Mouse (Mus musculus): ENCODE results near the gene Fam32a. TPM values are rescaled to one million over a fixed set of nuclear protein-coding genes. Genes with fewer than 3 reads are reported as not detected.

Gene Fam32a
- polyA plus RNA-seq (2014; fragmentation: Illumina TruSeq; extraction: RNeasy Lipid Tissue Mini Kit (QIAGEN cat#74804); ENCODE audit: low read depth, low replicate concordance): 15.1 TPM

GRCm38 (mm10) chr8:72219541-72220363, at the start of gene Fam32a:
Fam32a (plus strand) TSS chr8:72219730.

GRCm38 (mm10) chr8:72189417-72190214, 29.9 kb upstream of the Fam32a start, which contains the start of gene Hsh2d:
Hsh2d (plus strand) TSS chr8:72189638.

DNA sequence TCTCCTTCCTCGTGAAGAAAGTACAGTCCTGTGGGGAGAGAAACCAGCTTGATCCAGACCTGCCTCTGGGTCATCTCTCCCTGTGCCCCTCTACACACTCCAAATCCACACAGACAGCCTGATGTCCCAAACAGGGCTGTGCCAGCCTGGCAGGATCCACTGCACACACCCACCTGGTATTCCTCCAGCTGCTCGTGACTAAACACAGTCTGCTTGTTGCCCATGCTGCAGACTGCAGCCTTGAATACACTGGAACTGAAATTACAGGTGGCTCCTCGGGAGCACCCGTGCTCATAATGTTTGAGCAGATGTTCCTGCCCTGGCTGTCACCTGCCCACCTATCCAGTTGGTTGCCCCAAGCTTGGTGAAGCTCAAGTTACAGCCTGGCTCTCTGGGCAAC, 6.8 kb upstream of the Fam32a start, which contains the start of gene Cib3:
TSS of gene Cib3 (minus strand) at position 87 of the 400 bp plus-strand sequence.

DNA sequence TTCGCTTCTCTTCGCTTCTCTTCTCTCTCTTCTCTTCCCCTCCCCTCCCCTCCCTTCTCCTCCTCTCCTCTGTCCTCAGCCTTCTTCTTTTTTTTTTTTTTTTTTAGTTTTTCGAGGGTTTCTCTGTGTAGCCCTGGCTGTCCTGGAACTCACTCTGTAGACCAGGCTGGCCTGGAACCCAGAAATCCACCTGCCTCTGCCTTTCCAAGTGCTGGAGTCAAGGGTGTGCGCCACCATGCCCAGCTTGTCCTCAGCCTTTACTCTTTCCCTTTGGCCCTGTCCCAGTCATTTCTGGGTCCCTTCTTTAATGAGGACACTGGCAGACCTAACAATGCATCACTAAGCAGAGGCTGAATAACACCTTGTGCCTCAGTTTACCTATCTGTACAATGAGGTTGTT, 6.0 kb upstream of the Fam32a start, which contains the start of gene Gm11034:
TSS of gene Gm11034 (minus strand) at position 101 of the 400 bp plus-strand sequence.

DNA sequence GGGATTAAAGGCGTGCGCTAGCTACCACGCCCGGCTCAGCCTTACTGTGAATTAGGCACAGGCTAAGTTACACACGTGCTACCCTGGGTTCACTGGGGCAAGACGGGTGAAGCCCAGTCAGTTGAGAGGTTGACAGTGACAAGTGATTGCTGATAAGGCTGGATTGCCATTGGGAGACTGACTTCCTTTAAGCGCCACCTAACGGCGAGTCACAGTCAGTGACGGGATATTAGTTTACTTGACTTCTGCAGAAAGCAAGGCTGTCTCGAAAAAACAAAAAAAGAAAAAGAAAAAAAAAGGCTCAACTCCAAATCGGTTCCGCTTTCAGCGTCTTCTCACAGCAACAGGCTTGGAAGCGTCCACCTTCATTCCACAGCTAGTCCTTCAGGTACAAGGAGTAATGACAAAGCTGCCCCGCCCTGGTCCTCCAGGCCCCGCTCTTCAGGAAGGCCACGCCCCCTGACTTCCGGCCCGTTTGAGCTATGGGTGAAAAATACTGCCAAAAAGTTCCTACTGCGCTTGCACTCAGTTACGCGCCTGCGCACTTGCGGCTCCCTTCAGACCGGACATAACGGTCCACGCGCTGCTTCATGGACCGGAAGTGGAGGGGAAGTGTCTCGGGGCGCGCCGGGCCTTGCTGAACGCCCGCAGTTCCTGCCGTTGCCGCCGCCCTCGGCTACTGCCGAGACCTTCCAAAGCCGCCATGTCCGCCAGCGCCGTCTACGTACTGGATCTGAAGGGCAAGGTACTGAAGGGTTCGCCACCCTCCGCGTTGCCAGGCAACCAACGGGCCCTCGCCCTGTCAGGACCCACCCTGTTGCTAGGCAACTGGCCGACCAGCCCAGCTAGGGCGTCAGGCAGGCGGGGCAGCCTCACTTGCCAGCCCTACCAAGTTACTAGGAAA, 20.2 kb downstream of the Fam32a start, which contains the start of gene Ap1m1:
TSS of gene Ap1m1 (plus strand) at position 520 of the 904 bp plus-strand sequence.

Other genes starting within 250 kb of the Fam32a start
- not detected for gene Cyp4f18, start 210.1 kb upstream of the Fam32a start, polyA plus RNA-seq (2014; fragmentation: Illumina TruSeq; extraction: RNeasy Lipid Tissue Mini Kit (QIAGEN cat#74804); ENCODE audit: low read depth, low replicate concordance)
- not detected for gene Olfr372, start 178.5 kb upstream of the Fam32a start, polyA plus RNA-seq (2014; fragmentation: Illumina TruSeq; extraction: RNeasy Lipid Tissue Mini Kit (QIAGEN cat#74804); ENCODE audit: low read depth, low replicate concordance)
- gene Olfr373, start 136.6 kb upstream of the Fam32a start, polyA plus RNA-seq (2014; fragmentation: Illumina TruSeq; extraction: RNeasy Lipid Tissue Mini Kit (QIAGEN cat#74804); ENCODE audit: low read depth, low replicate concordance): not detected
- gene Olfr374, start 112.7 kb upstream of the Fam32a start, polyA plus RNA-seq (2014; fragmentation: Illumina TruSeq; extraction: RNeasy Lipid Tissue Mini Kit (QIAGEN cat#74804); ENCODE audit: low read depth, low replicate concordance): not detected
- 41.8 TPM for gene Tpm4, start 84.8 kb upstream of the Fam32a start, polyA plus RNA-seq (2014; fragmentation: Illumina TruSeq; extraction: RNeasy Lipid Tissue Mini Kit (QIAGEN cat#74804); ENCODE audit: low read depth, low replicate concordance)
- 48.6 TPM for gene Rab8a, start 58.5 kb upstream of the Fam32a start, polyA plus RNA-seq (2014; fragmentation: Illumina TruSeq; extraction: RNeasy Lipid Tissue Mini Kit (QIAGEN cat#74804); ENCODE audit: low read depth, low replicate concordance)
- not detected for gene Hsh2d, start 30.1 kb upstream of the Fam32a start, polyA plus RNA-seq (2014; fragmentation: Illumina TruSeq; extraction: RNeasy Lipid Tissue Mini Kit (QIAGEN cat#74804); ENCODE audit: low read depth, low replicate concordance)
- gene Cib3, start 6.9 kb upstream of the Fam32a start, polyA plus RNA-seq (2014; fragmentation: Illumina TruSeq; extraction: RNeasy Lipid Tissue Mini Kit (QIAGEN cat#74804); ENCODE audit: low read depth, low replicate concordance): 2.5 TPM
- gene Gm11034, start 6.1 kb upstream of the Fam32a start, polyA plus RNA-seq (2014; fragmentation: Illumina TruSeq; extraction: RNeasy Lipid Tissue Mini Kit (QIAGEN cat#74804); ENCODE audit: low read depth, low replicate concordance): not detected
- gene Ap1m1, start 20.3 kb downstream of the Fam32a start, polyA plus RNA-seq (2014; fragmentation: Illumina TruSeq; extraction: RNeasy Lipid Tissue Mini Kit (QIAGEN cat#74804); ENCODE audit: low read depth, low replicate concordance): 11.5 TPM
- not detected for gene Gm10282, start 85.5 kb downstream of the Fam32a start, polyA plus RNA-seq (2014; fragmentation: Illumina TruSeq; extraction: RNeasy Lipid Tissue Mini Kit (QIAGEN cat#74804); ENCODE audit: low read depth, low replicate concordance)
- gene Klf2, start 99.3 kb downstream of the Fam32a start, polyA plus RNA-seq (2014; fragmentation: Illumina TruSeq; extraction: RNeasy Lipid Tissue Mini Kit (QIAGEN cat#74804); ENCODE audit: low read depth, low replicate concordance): 2.3 TPM
- gene Eps15l1, start 201.7 kb downstream of the Fam32a start, polyA plus RNA-seq (2014; fragmentation: Illumina TruSeq; extraction: RNeasy Lipid Tissue Mini Kit (QIAGEN cat#74804); ENCODE audit: low read depth, low replicate concordance): 11.4 TPM
- 2.2 TPM for gene Calr3, start 224.1 kb downstream of the Fam32a start, polyA plus RNA-seq (2014; fragmentation: Illumina TruSeq; extraction: RNeasy Lipid Tissue Mini Kit (QIAGEN cat#74804); ENCODE audit: low read depth, low replicate concordance)
- gene 1700030K09Rik, start 224.2 kb downstream of the Fam32a start, polyA plus RNA-seq (2014; fragmentation: Illumina TruSeq; extraction: RNeasy Lipid Tissue Mini Kit (QIAGEN cat#74804); ENCODE audit: low read depth, low replicate concordance): 0.26 TPM